Mouse (Mus musculus) right cerebral cortex, postnatal 14 days (tissue): ENCODE results near the gene Hoxa7.

Experiments used
- DNase-seq: peaks from one replicate; pipeline ENCODE4 v3.0.0; 2022

The Hoxa7 gene

DNA sequence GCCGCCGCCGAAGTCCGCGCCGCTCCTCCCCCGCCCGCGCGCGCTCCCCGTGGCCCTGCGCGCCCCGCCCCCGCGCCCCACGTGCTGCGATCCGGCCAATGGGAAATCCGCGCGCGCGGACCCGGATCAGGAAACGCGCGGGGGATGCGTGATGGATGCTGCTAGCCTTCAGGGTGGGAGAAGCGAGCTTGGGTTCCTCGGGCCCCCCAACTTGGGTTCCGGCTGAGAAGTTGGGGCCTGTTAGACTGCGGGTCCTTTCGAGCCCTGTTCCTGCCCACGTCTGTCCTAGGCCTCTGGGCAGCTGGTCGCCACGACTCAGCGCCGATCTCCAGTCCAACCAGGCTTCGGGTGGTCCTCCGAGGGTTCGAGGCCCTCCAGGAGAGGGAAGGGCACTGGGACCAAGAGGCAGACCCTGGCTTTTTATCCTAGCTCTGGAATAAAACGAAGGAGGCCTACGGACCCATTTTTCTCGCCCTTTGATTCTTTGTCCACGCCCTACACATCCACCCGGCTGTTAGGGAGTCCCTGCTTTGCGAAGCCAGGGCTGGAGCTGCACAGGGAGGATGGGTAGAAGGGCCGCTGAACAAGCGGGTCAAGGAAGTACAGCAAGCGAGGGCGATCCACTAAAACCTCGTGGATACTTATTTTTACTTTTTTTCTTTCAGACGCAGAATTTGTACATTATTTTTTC is 29.6 kb downstream of the Hoxa7 start:
- DNase-seq: peak; percentile 35

DNA sequence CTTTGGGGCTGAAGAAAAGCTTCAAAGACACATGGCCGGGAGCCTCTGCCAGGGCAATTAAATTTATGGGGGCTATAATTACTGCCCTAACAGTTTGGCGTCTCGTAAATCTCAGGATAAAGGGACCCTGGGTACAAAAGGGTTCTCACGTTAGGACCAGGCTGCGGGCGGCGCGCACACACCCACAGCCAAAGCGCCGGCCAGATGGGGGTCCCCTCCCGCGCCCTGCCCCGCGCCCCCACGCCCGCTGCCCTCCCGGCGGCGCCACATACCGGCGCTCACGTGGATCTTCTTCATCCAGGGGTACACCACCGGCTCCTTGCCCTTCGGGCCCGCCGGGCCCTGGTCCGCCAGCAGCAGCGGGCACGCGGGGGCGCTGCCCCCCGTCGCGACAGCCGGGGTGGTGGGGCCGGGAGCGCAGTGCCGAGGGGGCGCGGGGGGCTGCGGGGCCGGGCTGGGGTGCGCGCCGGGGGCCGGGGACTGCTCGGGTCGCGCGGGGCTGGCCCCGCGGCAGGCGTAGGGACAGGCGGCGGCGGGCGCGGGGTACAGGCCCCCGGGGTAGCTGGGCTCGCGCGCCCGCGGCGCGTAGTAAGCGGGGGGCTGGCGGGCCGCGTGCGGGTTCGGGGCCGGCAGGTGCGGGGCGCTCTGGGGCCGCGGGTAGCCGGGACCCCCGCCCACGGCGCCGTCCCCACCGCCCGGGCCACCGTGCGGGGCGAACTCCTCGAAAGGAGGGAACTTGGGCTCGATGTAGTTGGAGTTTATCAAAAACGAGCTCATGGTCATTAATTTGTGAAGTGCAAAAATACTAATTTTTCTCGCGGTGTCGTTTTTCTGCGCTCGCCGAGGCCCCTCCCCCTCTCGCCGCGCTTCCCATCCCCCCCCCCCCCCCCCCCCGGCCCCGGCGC is 30.5 kb downstream of the Hoxa7 start, which contains the start of gene Hoxa4:
Gene Hoxa4 (minus strand): TSS at position 848 of the 905 bp plus-strand sequence.
- no peak for DNase-seq

DNA sequence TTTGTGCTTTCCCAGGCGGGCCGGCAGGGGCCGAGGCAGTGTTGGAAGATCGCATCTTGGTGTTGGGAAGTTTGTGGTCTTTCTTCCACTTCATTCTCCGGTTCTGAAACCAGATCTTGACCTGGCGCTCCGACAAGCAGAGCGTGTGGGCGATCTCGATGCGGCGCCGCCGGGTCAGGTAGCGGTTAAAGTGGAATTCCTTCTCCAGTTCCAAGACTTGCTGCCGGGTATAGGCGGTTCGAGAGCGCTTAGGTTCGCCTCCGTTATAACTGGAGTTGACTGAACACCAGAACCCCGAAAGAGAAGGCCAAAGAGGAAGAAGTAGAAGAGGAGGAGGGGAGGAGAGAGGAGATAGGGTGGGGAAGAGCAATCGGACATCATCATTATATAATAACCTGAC is 31.2 kb downstream of the Hoxa7 start:
- DNase-seq: no peak

DNA sequence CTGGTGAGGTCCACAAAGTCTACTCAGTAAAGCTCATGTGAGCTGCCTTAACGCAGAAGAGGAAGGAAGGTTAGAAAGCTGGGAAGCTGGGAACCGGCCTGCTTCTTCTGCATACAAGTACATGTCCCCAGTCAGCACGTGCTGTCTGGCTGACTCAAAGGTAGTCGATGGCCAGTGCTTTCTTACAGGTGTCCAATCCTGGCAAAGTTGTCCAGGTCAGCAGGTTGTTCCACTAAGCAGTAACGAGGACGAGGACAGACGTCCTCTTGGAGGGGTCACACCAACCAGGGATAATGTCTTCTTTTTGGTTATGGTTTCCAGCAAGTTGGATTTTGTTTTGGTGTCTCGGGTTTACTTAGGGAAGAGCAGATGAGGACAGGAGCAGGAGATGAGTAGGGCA is 31.7 kb downstream of the Hoxa7 start:
- no peak for DNase-seq

DNA sequence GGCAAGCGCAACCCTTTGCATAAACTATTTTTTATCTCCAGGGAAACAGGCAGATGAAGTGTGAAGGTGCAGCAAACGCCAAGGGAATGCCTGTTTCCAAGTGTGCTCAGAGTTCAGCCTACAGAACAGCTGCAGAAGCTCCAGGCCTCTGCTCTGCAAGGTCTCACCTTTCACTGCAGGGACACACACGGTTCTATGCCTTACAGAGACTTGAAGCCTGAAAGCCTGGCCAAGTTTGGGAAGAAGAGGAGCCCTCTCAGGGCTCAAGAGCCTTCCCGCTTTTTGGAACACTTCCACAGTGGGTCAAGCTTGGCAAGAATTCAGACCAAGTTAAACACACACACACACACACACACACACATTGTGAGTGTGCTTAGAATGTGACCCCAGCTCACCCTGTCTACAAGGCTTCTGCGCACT is 32.5 kb downstream of the Hoxa7 start:
- DNase-seq: no peak

DNA sequence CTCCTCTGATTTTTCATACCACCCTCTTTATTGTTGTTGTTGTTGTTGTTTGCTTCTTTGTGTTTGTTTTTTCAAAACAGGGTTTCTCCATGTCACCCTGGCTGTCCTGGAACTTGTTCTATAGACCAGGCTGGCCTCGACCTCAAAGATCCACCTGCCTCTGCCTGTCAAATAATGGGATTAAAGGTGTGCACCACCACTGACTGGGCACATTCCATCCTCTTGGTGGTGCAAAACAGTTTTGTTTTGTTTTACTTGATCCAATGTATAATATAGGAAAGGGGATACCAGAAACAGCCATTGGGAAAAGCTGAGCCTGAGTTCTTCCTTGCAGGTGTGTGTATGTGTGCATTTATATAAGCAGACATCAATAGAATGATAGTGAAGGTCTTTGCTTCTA is 35.2 kb downstream of the Hoxa7 start:
- no peak for DNase-seq

DNA sequence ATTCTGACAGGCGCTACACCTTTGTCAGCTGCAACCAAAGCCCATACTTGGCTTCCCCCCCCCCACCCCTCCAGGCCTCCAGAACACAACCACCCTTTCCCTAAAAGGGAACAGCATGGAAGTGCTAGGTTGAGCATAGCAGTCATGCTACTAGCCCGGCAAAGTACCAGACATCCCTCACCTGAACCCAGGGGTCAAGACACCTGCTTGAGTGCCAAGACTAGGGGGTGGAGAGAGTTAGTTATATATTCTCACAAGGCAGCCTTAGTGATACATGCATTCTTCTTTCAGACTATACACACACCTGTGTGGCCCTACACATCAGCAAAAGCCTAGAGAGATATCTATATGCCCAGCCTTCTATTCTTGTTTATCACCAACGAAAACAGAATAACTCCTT is 35.8 kb downstream of the Hoxa7 start:
- no peak for DNase-seq

DNA sequence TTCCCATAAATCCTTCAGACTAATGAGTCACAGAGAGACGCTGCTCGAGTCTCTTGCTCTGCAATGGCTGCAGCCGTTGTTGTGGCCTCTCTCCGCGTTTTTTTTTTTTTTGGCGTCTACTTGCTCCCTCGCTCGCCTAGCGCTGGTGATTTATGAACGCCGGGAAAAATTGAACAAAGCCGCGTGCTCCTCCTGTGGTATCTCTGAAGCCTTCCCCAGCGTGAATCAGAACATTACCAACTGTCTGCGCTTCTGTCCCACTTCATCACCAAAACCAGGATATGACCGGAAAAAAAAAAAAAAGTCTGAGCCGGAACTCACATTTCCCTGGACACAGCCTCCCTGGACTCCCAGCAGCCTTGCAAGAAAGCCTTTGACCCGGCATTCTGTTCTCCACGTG is 36.4 kb downstream of the Hoxa7 start:
- no peak for DNase-seq

DNA sequence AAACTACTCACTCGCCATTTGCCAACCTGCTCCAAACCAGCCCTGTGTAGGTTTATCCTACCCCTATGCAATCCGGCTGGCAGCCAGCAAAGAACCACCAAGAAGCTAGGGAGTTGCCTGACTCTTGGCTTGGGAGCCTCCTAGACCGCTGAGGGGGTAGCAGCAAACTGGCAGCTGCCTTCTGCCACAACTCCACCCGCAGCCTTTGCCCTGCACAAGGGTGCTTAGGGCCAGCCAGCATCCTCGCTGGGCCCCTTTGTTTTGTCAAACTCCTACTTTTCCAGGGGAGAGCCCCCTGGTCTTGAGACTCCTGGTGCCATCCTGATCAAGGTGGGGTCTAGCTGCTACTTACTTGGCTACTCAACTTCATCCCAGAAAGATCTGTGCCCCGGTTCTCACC is 37.0 kb downstream of the Hoxa7 start:
- no peak for DNase-seq

DNA sequence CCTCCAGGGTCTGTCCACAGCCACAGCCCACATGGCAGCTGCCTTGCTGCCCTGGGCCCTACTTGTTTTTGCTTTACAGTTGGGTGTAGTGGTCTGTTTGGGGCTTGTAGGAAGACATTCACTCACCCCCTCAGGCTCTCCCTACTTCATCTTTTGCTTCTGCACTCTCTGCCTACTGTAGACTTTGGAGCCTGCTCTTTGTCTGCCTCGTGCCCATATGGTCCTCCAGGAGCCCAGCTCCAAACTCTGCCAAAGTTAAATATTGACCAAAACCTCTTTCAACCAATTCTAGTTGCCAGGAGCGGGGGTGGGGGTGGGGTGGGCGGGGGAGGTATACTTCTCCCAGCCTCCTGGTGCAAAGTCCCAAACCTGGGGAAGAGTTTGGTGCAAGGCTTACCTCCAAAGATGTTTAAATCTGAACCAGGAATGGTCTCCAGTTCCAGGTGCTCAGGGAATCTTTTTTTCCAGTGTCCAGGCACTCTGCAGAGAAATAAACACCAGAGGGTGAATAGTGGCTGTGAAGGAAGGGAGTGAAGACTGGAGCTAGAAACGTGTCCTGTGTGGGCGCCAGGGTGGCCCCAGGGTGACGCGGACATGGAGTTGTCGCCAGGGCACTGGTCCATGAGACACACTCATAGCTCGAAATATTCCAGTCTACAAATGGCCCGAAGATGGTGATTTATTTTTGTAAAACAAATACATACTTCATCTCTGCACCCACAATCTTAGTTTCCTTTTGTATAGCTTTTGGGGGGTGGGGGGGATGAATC is 38.2 kb downstream of the Hoxa7 start:
- DNase-seq: no peak

DNA sequence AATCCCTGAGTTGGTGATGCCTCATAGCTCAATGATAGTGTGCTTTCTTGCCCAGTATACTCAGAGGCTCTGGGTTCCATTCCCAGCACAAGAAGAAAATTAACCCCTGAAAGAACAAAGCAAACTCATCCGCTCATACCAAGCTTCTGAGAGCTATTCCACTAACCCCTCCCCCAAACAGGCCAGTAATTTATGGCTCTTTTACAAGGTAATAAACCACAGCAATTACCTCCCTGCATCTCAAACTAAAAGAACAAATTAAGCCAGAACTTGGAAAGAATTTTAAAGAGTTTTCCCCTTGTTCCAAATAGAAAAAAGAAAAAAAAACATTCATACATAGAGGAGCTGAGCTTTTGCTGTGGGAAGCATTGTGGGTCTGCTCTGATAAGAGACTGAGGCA is 38.9 kb downstream of the Hoxa7 start:
- no peak for DNase-seq

DNA sequence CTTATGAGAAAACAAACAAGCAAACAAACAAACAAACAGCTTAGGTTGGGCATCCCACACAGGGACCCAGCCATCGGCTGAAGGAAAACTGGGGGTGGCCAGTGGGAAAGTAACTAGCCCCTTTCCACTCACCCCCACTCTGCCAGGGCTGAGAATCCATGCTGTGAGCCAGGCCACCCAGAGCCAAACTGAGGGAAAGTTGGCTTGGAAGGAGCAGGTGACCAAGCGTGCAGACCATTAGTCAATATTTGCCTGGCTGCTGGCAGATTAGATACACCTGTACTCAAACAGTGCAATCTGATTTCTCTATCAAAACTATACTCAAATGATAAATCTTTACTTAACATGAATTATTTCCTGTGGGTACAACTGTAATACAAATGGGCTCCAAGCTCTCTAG is 39.6 kb downstream of the Hoxa7 start:
- DNase-seq: no peak

DNA sequence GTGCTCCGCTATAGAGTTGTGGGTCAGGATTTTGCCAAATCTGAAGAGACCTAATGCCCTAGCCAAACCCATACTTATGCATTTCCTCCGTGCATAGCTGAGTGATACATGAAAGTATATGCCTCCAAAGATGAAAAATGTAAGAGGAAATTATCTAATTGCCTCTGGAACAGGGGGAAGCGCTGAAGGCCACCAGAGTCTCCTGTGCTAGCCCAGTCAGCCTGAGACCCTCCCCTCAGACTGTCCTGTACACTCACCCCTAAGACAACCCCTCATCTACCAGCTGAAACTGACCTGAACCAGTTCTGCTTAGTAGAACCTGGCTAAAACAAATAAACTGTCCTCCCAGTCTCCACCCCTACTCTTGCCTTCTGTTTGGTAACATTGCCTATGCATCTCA is 40.9 kb downstream of the Hoxa7 start:
- no peak for DNase-seq

DNA sequence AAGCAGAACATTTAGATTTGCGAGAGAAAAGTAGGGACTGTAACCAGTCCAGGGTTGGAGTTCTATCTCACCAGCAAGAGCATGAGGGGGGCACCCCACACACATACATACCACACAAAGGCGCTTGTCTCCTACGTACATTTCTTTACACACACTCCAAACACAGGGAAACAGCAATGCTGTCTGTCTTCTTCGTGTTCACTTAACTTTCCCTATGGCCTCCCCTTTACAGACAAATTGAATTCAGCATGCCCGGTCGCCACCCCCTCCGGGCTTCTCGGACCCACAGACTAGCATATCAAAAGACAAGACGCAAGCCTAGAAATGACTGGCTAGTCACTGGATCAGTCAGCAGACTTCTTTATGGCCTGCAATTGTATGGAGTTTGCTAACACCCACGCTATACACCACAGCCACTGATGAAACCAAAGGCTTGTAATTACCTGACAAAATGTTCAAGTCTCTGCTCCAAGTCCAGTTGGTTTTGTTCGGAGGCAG is 41.4 kb downstream of the Hoxa7 start:
- DNase-seq: no peak

DNA sequence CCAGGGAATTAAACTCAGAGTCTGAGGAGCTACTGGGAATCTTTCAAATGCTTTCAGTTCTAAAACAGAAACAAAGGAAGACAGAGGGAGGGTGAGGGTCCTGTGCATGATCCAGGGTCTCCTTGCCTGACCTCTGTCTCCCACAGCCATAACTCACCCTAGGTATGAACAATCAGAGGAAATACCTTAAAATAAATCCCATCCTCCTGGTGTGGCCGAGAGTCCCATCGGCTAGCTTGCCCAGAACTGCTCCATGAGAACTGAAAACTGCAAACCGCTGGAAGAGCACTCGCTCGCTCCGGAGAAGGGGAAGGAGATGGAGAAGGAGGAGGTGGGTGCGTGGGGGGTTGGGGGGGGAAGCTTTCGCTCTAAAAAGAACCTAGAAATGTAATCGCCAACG is 42.0 kb downstream of the Hoxa7 start:
- no peak for DNase-seq

DNA sequence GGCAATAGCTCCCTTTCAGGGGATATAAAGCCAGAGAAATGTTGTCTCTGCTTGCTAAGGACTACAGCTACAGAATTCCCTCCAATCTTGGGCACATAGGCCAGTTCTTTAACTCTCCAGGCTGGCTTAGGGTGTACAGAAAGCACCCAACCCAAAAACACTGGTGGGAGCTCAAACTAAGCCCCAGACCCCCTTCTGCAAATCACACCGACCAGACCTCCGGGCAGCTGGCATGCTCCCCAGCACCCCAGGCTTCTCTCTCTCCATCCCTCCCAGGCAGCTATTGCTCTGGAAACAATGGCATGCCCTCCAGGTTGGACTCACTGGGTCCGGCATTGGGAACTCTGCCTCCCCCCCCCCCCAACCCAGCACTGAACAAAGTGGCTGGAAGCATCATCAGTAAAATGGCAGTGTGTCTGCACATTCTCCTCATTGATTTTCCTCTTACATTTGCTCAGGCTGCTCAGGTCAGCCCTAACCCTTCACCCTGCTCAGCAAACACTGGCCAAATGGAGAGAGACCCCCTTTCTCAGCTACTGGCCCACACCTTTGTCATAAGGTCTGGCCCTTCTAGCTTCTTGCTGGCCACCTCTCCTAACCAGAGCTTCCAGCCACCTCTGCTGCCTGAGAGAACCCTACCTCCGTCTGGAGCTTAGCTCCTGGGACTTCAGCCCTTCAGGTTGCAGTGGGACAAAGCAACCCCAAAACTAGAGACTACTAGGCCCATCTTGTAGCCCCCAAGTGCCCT is 42.6 kb downstream of the Hoxa7 start:
- DNase-seq: no peak

DNA sequence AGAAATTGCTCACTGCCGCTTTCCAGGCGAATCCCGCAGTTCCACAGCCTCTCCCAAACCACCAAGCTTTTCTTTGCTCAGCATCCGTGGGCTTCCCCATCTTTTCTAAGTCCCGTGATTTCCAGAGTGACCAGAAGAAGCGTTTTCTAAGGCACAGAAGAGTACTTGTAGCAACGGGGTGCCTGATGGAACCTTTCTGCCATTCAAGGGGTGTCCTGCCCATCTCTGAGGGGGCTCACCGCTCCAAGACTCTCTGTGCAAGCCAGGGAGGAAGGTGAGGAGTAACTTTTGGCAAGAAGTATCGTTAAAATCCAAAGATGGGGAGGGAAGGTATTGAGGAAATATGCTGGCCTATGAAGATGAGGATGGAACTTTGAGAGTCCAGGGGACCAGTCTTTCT is 43.8 kb downstream of the Hoxa7 start:
- no peak for DNase-seq

DNA sequence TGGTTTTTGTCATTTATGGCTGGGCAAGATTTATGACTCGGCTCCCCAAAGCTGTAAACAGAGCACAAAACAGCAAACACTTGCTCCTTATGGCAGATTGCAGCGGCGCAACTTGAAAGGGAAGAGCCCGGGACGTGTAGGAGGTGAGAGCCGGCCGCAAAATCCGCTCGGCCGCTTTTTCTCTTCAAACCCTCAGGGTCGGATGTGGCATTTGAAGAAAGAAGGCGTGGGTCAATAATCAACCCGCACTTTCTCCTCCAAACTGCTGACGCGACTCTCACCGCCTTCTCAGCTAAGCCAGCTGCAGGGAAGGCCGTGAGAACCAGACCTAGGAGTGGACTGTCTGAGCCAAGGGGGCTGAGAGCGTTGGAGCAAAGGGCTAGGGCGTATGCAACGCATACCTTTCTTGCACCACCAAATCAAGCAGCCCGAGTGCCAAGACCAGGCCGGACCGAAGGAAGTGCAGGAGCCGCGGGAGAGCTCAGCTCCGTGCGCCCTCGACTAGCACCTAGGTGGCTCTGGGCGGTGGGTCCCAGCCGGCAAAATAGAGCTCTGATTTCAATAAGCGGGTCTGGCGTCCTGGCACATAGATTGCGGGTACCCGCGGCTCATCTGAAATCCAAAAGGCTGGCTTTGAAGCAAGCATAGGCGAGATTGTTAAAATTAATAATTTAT is 44.5 kb downstream of the Hoxa7 start, which contains the start of gene 5730596B20Rik:
Gene 5730596B20Rik (plus strand): TSS at position 438 of the 675 bp plus-strand sequence.
- no peak for DNase-seq

DNA sequence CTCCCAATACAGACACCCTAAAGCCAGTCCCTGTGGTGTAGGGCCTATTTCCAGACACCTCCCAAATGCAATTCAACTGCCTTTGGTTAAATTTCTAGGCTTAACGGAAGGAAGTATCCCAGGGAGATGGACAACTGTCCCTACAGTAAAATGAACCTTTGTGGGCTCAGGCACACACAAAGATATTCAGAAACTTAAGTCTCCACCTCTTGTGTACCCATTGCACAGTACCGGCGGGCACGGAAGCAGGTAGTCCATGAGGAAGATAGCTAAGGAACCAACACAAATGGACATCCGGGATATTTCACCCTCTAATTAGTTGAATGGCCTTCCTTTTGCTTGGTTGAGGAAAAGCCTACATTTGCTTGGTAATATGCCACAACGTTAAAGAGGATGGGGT is 45.3 kb downstream of the Hoxa7 start:
- no peak for DNase-seq

DNA sequence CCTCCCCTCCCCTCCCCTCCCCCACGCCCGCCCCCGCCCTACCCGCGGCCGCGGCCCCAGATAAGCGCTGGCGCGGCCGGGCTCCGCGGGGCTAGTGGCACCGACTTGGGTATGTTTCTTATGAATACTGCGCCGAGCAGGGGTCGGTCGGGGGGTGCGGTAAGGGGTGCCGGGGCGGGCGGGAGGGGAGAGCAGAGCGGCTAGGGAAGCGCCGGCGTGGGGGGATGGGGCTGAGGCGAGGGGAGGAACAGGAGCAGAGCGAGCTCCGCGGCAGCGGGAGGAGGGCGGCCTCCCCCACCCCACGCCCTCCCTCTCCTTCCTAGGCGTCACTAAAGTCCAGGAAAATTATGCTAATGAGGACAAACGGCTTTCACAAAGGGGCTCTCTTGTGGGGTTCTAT is 45.8 kb downstream of the Hoxa7 start:
- no peak for DNase-seq

DNA sequence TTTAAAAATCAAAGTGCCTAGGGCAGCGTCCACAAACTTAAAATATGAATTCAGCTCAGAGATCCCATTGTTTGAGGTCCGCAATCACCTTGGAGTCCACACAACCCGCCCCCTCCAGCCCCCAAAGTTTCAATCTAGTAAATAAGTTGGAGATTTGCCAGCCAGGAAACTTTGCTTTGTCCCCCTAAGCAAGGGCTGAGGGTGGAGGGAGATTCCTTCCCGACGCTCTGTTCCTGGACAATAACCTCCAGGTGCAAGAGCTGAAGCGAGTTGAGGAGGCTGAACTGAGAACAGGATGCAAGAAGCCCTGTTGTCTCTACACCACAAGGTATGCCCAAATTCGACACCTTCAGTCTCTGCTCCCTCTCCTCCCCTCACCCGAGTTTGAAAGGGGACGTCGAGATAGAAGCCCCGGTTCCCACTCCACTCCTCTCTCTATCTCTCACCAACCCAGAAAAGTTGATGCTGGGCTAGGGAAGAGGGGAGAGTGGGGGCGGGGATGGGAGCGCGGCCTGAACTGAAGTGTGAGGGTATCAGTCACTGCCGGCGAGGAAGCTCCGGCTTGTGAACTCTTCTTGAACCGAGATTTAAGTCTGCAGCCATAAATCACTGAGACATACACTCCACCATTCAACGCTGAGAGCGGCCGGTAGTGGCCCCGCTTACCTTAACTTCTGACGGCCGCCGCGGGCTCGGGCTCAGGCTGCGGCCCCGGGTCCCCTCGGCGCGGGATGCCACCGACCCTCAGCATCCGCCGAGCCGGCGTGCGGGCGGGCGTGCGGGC is 46.5 kb downstream of the Hoxa7 start:
- no peak for DNase-seq
